Mouse (Mus musculus) v-Abl transformed pro-B cells (cell line): ENCODE data around the gene Trappc12.

Experiments
- in situ Hi-C, 2 experiments: fragments of 400-800 bp; cut with MboI; formaldehyde crosslinking; loops; one replicate each; pipeline ENCODE4 v1.15.1; 2025; ENCODE audit not compliant: unreplicated experiment in 2 of 2

Gene Trappc12

GRCm38 (mm10) chr12:28694776-28695175 is 55.5 kb downstream of the Trappc12 start:
- in situ Hi-C loops = loop anchor here in 1 of 2 experiments (25.0 kb wide), 1 partner anchor 1893 kb away; the partner anchor contains the start of gene Tmem18

GRCm38 (mm10) chr12:28694231-28694630 is 56.0 kb downstream of the Trappc12 start:
- in situ Hi-C loops = loop anchor here in 1 of 2 experiments (25.0 kb wide), 1 partner anchor 1893 kb away; the partner anchor contains the start of gene Tmem18

GRCm38 (mm10) chr12:28693738-28694137 is 56.5 kb downstream of the Trappc12 start:
- in situ Hi-C loops = loop anchor here in 1 of 2 experiments (25.0 kb wide), 1 partner anchor 1894 kb away; the partner anchor contains the start of gene Tmem18

- in situ Hi-C loops = loop anchor here in 1 of 2 experiments (25.0 kb wide), 1 partner anchor 1897 kb away; the partner anchor contains the start of gene Tmem18
These were observed 59.5 kb downstream of the Trappc12 start for GRCm38 (mm10) chr12:28690730-28691129.

- in situ Hi-C loops = loop anchor here in 1 of 2 experiments (25.0 kb wide), 1 partner anchor 1898 kb away; the partner anchor contains the start of gene Tmem18
These were observed 61.3 kb downstream of the Trappc12 start for GRCm38 (mm10) chr12:28688996-28689395.

- in situ Hi-C loops = loop anchor here in 1 of 2 experiments (25.0 kb wide), 1 partner anchor 1901 kb away; the partner anchor contains the start of gene Tmem18
These were observed 63.9 kb downstream of the Trappc12 start for GRCm38 (mm10) chr12:28686199-28686879.

GRCm38 (mm10) chr12:28685771-28686170 is 64.5 kb downstream of the Trappc12 start:
- in situ Hi-C loops = loop anchor here in 1 of 2 experiments (25.0 kb wide), 1 partner anchor 1902 kb away; the partner anchor contains the start of gene Tmem18

- in situ Hi-C loops = loop anchor here in 1 of 2 experiments (25.0 kb wide), 1 partner anchor 1903 kb away; the partner anchor contains the start of gene Tmem18
These were observed 65.6 kb downstream of the Trappc12 start for GRCm38 (mm10) chr12:28684674-28685073.

GRCm38 (mm10) chr12:28675925-28676209 is 74.4 kb downstream of the Trappc12 start:
- in situ Hi-C loops = loop anchor here in 1 of 2 experiments (25.0 kb wide), 1 partner anchor 1911 kb away; the partner anchor contains the start of gene Tmem18

- in situ Hi-C loops = loop anchor here in 1 of 2 experiments (25.0 kb wide), 1 partner anchor 1912 kb away; the partner anchor contains the start of gene Tmem18
These were observed 74.9 kb downstream of the Trappc12 start, which contains the start of gene Adi1 for GRCm38 (mm10) chr12:28675121-28675924. Gene Adi1 (plus strand): TSS chr12:28675231.

- in situ Hi-C loops = no loop called here
These were observed 76.1 kb downstream of the Trappc12 start for GRCm38 (mm10) chr12:28674038-28674720.

- in situ Hi-C loops = no loop called here
These were observed 83.0 kb downstream of the Trappc12 start for GRCm38 (mm10) chr12:28667287-28667686.

- in situ Hi-C loops = no loop called here
These were observed 83.5 kb downstream of the Trappc12 start for GRCm38 (mm10) chr12:28666734-28667133.

GRCm38 (mm10) chr12:28662628-28663027 is 87.6 kb downstream of the Trappc12 start:
- in situ Hi-C loops = no loop called here

GRCm38 (mm10) chr12:28649141-28650110 is 100.8 kb downstream of the Trappc12 start, which contains the start of gene Rnaseh1:
Gene Rnaseh1 (plus strand): TSS chr12:28649602.
- in situ Hi-C loops = loop anchor here in 1 of 2 experiments (5.0 kb wide), 1 partner anchor 103 kb away; the partner anchor contains the start of genes Eipr1 and Trappc12
